Mouse (Mus musculus) heart, postnatal 0 days (tissue): Measurements from ENCODE around the gene Zbtb32.
A peak's percentile ranks its signal among the peaks of the same experiment; 100 is the strongest.

Experiments used
- CTCF ChIP-seq: IDR thresholded peaks from 2 replicates; pipeline ENCODE4 v1.5.1; 2016; ENCODE audit warnings: antibody characterized with exemption, control low read depth, low read depth
- EP300 ChIP-seq: IDR thresholded peaks from 2 replicates; pipeline ENCODE4 v1.6.1; 2016; ENCODE audit warnings: antibody characterized with exemption, low read depth

- TF ChIP-seq EP300: no peak
- TF ChIP-seq CTCF: peak; percentile 59
Measured at GRCm38 (mm10) chr7:30613529-30614112, 14.9 kb upstream of the Zbtb32 start.
